Mouse (Mus musculus): Measurements from ENCODE around the gene Gm4297. TPM values are rescaled to one million over a fixed set of nuclear protein-coding genes. Genes with fewer than 3 reads are reported as not detected.
"Not testable (repeated sequence)": the region's sequence is repeated elsewhere in the genome, so short reads cannot be mapped to it uniquely, and the experiment has no call there.

Gene Gm4297
- not detected in 2 replicates for polyA plus RNA-seq (2012; rRNA removed)

GRCm38 (mm10) chrX:24574795-24575194 lies at the start of gene Gm4297:
Gene Gm4297 (minus strand): TSS chrX:24574895.
- H3K4me1 ChIP-seq (ENCODE audit: control insufficient read depth, insufficient read depth, low read length); H3K4me3 ChIP-seq (replicated peaks; ENCODE audit: extremely low read depth, low read depth, low read length); DNase-seq: not testable (repeated sequence)
- WGBS, result 83% methylated on average over 4 of the region's 4 CpGs

Other genes starting within 250 kb of the Gm4297 start
- gene Gm5934, start 74.1 kb downstream of the Gm4297 start, polyA plus RNA-seq (2012; rRNA removed), result not detected in 2 replicates
- not detected in 2 replicates for gene Gm5935, start 200.3 kb upstream of the Gm4297 start, polyA plus RNA-seq (2012; rRNA removed)

Data from lung, adult 2 months (tissue).